Mouse (Mus musculus): ENCODE measurements around the gene Habp2. TPM values are rescaled to one million over a fixed set of nuclear protein-coding genes. Genes with fewer than 3 reads are reported as not detected.
A peak's percentile ranks its signal among the peaks of the same experiment; 100 is the strongest.

Gene Habp2
- not detected for total RNA-seq (2021)
- long read RNA-seq, experiment 1, result 0 reads
- long read RNA-seq, experiment 2, result 0 reads

GRCm38 (mm10) chr19:56286866-56287265 lies at the start of gene Habp2:
Habp2 (plus strand) TSS chr19:56287137.
- intact Hi-C loops (cut with DNase I), result no loop called here
- no peak for DNase-seq

- intact Hi-C loops (cut with DNase I), result no loop called here
- no peak for DNase-seq
Observed at GRCm38 (mm10) chr19:56238501-56238900, 48.4 kb upstream of the Habp2 start.

GRCm38 (mm10) chr19:56245201-56245600 lies 41.7 kb upstream of the Habp2 start:
- no peak for DNase-seq
- intact Hi-C loops (cut with DNase I), result no loop called here

GRCm38 (mm10) chr19:56252815-56253214 lies 34.1 kb upstream of the Habp2 start:
- intact Hi-C loops (cut with DNase I), result loop anchor here (10.0 kb wide), 1 partner anchor 708 kb away; no protein-coding TSS in a partner anchor
- DNase-seq, result no peak

GRCm38 (mm10) chr19:56253271-56253670 lies 33.7 kb upstream of the Habp2 start:
- intact Hi-C loops (cut with DNase I), result loop anchor here (10.0 kb wide), 1 partner anchor 708 kb away; no protein-coding TSS in a partner anchor
- no peak for DNase-seq

GRCm38 (mm10) chr19:56254751-56255150 lies 32.2 kb upstream of the Habp2 start:
- DNase-seq, result peak; percentile 13 to 51
- intact Hi-C loops (cut with DNase I), result loop anchor here (2.0 to 10.0 kb wide), 3 partner anchors 122 to 922 kb away; no protein-coding TSS in a partner anchor

- peak in 1 of 2 experiments; percentile 55 for DNase-seq
- intact Hi-C loops (cut with DNase I), result loop anchor here (2.0 to 10.0 kb wide), 3 partner anchors 123 to 923 kb away; no protein-coding TSS in a partner anchor
Observed at GRCm38 (mm10) chr19:56255506-56255905, 31.4 kb upstream of the Habp2 start.

GRCm38 (mm10) chr19:56256235-56256634 lies 30.7 kb upstream of the Habp2 start:
- intact Hi-C loops (cut with DNase I), result loop anchor here (5.0 to 10.0 kb wide), 2 partner anchors 124 to 711 kb away; no protein-coding TSS in a partner anchor
- no peak for DNase-seq

GRCm38 (mm10) chr19:56256741-56257140 lies 30.2 kb upstream of the Habp2 start:
- intact Hi-C loops (cut with DNase I), result loop anchor here (5.0 to 10.0 kb wide), 2 partner anchors 124 to 712 kb away; no protein-coding TSS in a partner anchor
- DNase-seq, result no peak

- intact Hi-C loops (cut with DNase I), result no loop called here
- no peak for DNase-seq
Observed at GRCm38 (mm10) chr19:56263696-56264095, 23.2 kb upstream of the Habp2 start.

- DNase-seq, result no peak
- intact Hi-C loops (cut with DNase I), result no loop called here
Observed at GRCm38 (mm10) chr19:56264175-56264574, 22.8 kb upstream of the Habp2 start.

GRCm38 (mm10) chr19:56265149-56265548 lies 21.8 kb upstream of the Habp2 start:
- intact Hi-C loops (cut with DNase I), result no loop called here
- no peak for DNase-seq

- intact Hi-C loops (cut with DNase I), result no loop called here
Observed at GRCm38 (mm10) chr19:56272081-56272480, 14.9 kb upstream of the Habp2 start.

GRCm38 (mm10) chr19:56277140-56277804 lies 9.7 kb upstream of the Habp2 start:
- intact Hi-C loops (cut with DNase I), result no loop called here
- DNase-seq, result no peak

More at GRCm38 (mm10) chr19:56272081-56272480, 14.9 kb upstream of the Habp2 start:
- DNase-seq, result no peak

- no peak for DNase-seq
- intact Hi-C loops (cut with DNase I), result no loop called here
Observed at GRCm38 (mm10) chr19:56277951-56278350, 9.0 kb upstream of the Habp2 start.

GRCm38 (mm10) chr19:56278366-56278765 lies 8.6 kb upstream of the Habp2 start:
- DNase-seq, result no peak
- intact Hi-C loops (cut with DNase I), result no loop called here

- intact Hi-C loops (cut with DNase I), result no loop called here
- DNase-seq, result no peak
Observed at GRCm38 (mm10) chr19:56285222-56285621, 1.7 kb upstream of the Habp2 start.

- intact Hi-C loops (cut with DNase I), result no loop called here
- no peak for DNase-seq
Observed at GRCm38 (mm10) chr19:56287580-56288367, 837 bp downstream of the Habp2 start.

GRCm38 (mm10) chr19:56288436-56288835 lies 1.5 kb downstream of the Habp2 start:
- intact Hi-C loops (cut with DNase I), result no loop called here

GRCm38 (mm10) chr19:56289642-56290041 lies 2.7 kb downstream of the Habp2 start:
- intact Hi-C loops (cut with DNase I), result no loop called here

More at GRCm38 (mm10) chr19:56288436-56288835, 1.5 kb downstream of the Habp2 start:
- no peak for DNase-seq

GRCm38 (mm10) chr19:56291898-56292297 lies 5.0 kb downstream of the Habp2 start:
- DNase-seq, result peak; percentile 13 to 46

More at GRCm38 (mm10) chr19:56289642-56290041, 2.7 kb downstream of the Habp2 start:
- DNase-seq, result no peak

More at GRCm38 (mm10) chr19:56291898-56292297, 5.0 kb downstream of the Habp2 start:
- intact Hi-C loops (cut with DNase I), result no loop called here
